Mouse (Mus musculus): ENCODE results near the gene 1700037H04Rik. TPM values are rescaled to one million over a fixed set of nuclear protein-coding genes. Genes with fewer than 3 reads are reported as not detected.

Gene 1700037H04Rik
- polyA plus RNA-seq, 1 experiment from 2014 or later, result 97.1 TPM

DNA sequence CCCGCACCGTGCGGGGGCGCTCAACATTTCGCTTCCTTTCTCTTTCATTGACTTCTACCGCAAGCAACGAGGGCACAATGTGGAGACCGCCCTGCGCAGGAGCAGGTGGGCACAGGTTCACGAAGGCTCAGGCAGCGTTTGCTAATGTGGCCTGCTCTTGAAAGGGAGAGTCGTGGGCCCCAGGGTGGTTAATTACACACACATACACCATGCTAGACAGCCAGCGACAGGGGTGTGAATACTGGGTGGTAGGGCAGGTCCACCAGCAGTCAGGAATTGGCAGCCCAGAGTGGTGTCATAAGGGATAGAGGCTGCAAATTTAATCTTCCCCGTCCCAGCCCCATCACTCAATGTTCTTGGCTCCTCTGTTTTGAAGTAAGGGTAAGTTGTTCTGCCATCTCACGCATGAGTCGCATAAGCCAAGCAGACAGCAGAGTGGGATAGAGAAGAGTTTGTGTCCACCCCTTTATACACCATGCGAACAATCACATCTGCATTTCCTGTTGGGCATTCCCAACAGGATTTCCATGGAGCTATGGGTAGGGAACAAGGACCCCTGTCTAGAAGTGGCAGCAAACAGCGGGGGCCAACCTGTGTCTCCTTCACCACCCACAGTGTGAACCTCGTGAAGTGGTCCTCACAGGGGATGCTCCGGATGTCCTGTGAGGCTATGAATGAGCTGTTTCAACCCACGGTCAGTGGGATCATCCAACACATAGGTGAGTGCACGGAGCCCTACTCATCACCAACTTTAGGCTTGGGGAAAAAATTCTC is 16.7 kb downstream of the 1700037H04Rik start:
- H3K27ac ChIP-seq (ENCODE audit: low read length), result no peak overlapping the region
- H3K36me3 ChIP-seq (ENCODE audit: control insufficient read depth, insufficient read depth), result peaks cover 12% of the 10 kb centered on the region
- no peak overlapping the region for H3K4me3 ChIP-seq (replicated peaks; ENCODE audit: low read length)
- WGBS, result 67% methylated on average over 22 of the region's 22 CpGs
- no peak overlapping the region for H3K4me2 ChIP-seq (ENCODE audit: low read length)
- no peak overlapping the region for H3K9ac ChIP-seq (replicated peaks; ENCODE audit: low read depth, low read length)
- ATAC-seq, result peak; percentile 5; the same call in 1 of the 2 replicates
- no peaks in the 10 kb centered on the region for H3K4me1 ChIP-seq (replicated peaks; ENCODE audit: control insufficient read depth, insufficient read depth, low read length)
- H3K27me3 ChIP-seq (replicated peaks; ENCODE audit: control insufficient read depth, insufficient read depth, low read length), result no peaks in the 10 kb centered on the region
- no peaks in the 10 kb centered on the region for H3K9me3 ChIP-seq (ENCODE audit: control insufficient read depth, low read length)

DNA sequence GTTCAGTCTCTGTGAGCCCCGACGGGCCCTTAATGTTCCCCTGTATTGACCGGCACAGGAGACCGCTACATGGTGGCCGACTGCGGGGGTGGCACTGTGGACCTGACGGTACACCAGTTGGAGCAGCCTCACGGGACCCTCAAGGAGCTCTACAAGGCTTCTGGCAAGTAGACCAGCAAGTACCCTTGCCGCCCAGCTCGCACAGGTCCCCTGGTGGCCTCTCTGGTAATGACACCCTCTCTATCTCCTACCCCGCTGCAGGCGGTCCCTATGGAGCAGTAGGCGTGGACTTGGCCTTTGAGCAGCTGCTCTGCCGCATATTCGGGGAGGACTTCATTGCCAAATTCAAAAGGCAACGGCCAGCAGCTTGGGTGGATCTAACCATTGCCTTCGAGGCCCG is 17.3 kb downstream of the 1700037H04Rik start:
- Histone ChIP-seq H3K4me1 (replicated peaks; ENCODE audit: control insufficient read depth, insufficient read depth, low read length) (no peaks in the 10 kb centered on the region), H3K9ac (replicated peaks; ENCODE audit: low read depth, low read length) (no peak overlapping the region), H3K9me3 (ENCODE audit: control insufficient read depth, low read length) (no peaks in the 10 kb centered on the region), H3K4me3 (replicated peaks; ENCODE audit: low read length) (no peak overlapping the region), H3K27me3 (replicated peaks; ENCODE audit: control insufficient read depth, insufficient read depth, low read length) (no peaks in the 10 kb centered on the region), H3K4me2 (ENCODE audit: low read length) (no peak overlapping the region), H3K27ac (ENCODE audit: low read length) (no peak overlapping the region), H3K36me3 (ENCODE audit: control insufficient read depth, insufficient read depth) (peaks cover 10% of the 10 kb centered on the region)
- 30% methylated on average over 18 of the region's 18 CpGs for WGBS
- peak; percentile 40; the same call in 1 of the 2 replicates for ATAC-seq

DNA sequence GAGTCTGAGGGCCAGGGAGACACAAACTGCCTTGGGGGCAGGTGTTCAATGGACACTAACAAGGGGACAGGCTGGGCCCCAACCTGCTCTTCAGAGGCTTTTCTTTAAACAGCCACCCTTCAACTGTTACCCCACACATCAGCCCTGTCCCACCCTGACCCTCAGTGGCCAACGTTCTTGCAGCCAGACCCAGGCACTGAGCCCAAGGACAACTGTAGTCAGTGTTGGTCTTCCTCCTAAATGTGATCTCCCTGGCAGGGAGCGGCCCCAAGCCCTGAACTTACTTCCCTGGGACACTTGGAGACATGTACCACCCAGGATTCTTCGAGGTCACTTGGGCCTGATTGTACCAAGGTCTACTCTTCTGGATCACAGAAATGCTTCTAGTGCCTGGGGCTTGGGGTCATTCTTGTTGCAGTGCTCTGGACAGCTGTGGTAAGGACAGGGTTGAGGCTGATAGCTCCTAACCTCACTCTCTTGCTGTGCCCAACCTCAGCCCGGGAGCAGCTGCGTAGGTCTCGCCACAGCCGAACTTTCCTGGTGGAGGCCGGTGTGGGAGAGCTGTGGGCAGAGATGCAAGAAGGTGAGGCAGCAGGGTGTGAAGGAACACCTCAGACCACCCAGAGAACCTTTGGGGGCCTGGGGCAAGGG is 18.4 kb downstream of the 1700037H04Rik start:
- Histone ChIP-seq H3K4me1 (replicated peaks; ENCODE audit: control insufficient read depth, insufficient read depth, low read length) (no peaks in the 10 kb centered on the region), H3K4me3 (replicated peaks; ENCODE audit: low read length) (no peak overlapping the region), H3K36me3 (ENCODE audit: control insufficient read depth, insufficient read depth) (peaks cover 8% of the 10 kb centered on the region; the same call in 1 of the 2 replicates), H3K27me3 (replicated peaks; ENCODE audit: control insufficient read depth, insufficient read depth, low read length) (no peaks in the 10 kb centered on the region), H3K4me2 (ENCODE audit: low read length) (no peak overlapping the region), H3K9ac (replicated peaks; ENCODE audit: low read depth, low read length) (no peak overlapping the region), H3K27ac (ENCODE audit: low read length) (no peak overlapping the region), H3K9me3 (ENCODE audit: control insufficient read depth, low read length) (no peaks in the 10 kb centered on the region)
- no peak for ATAC-seq
- WGBS, result 91% methylated on average over 8 of the region's 8 CpGs

DNA sequence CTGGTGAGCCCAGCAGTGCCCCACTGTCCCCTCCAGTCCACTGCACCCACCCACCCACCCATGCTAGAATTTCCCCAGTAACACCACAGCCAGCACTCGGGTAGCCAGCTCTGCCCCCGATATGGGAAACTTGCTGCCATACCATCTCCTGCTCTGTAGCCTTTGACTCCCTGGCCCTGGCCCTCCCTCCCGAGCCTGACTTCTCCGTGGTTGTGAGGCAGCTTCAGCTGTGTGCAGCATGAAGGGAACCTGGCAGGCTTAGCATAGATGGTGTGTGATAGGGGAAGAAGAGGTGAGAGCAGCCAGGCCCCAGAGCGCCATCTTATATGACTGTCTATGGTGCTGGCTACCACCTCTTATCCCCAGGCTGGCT is 19.4 kb downstream of the 1700037H04Rik start:
- Histone ChIP-seq H3K4me2 (ENCODE audit: low read length) (no peak overlapping the region), H3K4me3 (replicated peaks; ENCODE audit: low read length) (no peak overlapping the region), H3K9ac (replicated peaks; ENCODE audit: low read depth, low read length) (no peak overlapping the region), H3K9me3 (ENCODE audit: control insufficient read depth, low read length) (no peaks in the 10 kb centered on the region), H3K27me3 (replicated peaks; ENCODE audit: control insufficient read depth, insufficient read depth, low read length) (no peaks in the 10 kb centered on the region), H3K27ac (ENCODE audit: low read length) (no peak overlapping the region), H3K4me1 (replicated peaks; ENCODE audit: control insufficient read depth, insufficient read depth, low read length) (no peaks in the 10 kb centered on the region), H3K36me3 (ENCODE audit: control insufficient read depth, insufficient read depth) (0 out of 2 replicates have a peak, but pooled peaks cover 4% of the 10 kb centered on the region)
- ATAC-seq, result no peak
- WGBS, result 68% methylated on average over 5 of the region's 5 CpGs

DNA sequence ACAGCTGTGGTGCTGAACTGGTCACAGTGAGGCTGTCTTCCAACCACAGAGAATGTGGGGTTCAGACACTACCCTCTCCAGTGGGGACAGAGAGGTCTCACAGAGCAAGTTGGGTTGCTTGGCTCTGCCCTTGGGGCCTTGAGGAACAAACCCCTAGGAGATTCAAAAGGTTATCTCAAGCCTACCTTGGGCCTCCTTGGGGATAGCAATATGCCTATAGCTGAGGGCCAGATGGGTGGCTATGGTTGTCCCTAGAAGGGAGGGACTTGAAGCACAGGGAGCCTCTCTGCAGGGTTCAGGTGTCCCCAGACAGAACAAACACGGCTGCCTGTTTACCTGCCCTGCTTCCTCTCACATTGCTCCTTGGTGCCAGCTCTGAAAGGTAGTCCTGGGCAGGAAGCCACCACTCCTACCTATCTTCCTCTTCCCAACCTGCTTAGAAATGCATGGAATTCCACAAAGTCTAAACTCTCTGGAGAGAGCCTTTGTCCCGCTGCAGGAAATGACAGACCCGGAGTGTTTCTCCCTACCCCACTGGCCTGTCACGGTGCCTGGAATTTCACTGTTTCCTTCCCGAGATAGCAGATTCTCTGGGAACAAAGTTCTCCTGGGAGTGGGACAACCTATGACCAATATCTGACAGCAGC is 19.9 kb downstream of the 1700037H04Rik start:
- no peak for ATAC-seq
- no peaks in the 10 kb centered on the region for H3K27me3 ChIP-seq (replicated peaks; ENCODE audit: control insufficient read depth, insufficient read depth, low read length)
- no peak overlapping the region for H3K9ac ChIP-seq (replicated peaks; ENCODE audit: low read depth, low read length)
- H3K4me1 ChIP-seq (replicated peaks; ENCODE audit: control insufficient read depth, insufficient read depth, low read length), result no peaks in the 10 kb centered on the region
- H3K4me3 ChIP-seq (replicated peaks; ENCODE audit: low read length), result no peak overlapping the region
- 66% methylated on average over 5 of the region's 5 CpGs for WGBS
- no peak overlapping the region for H3K4me2 ChIP-seq (ENCODE audit: low read length)
- H3K9me3 ChIP-seq (ENCODE audit: control insufficient read depth, low read length), result no peaks in the 10 kb centered on the region
- H3K36me3 ChIP-seq (ENCODE audit: control insufficient read depth, insufficient read depth), result 0 out of 2 replicates have a peak, but pooled peaks cover 4% of the 10 kb centered on the region
- no peak overlapping the region for H3K27ac ChIP-seq (ENCODE audit: low read length)

DNA sequence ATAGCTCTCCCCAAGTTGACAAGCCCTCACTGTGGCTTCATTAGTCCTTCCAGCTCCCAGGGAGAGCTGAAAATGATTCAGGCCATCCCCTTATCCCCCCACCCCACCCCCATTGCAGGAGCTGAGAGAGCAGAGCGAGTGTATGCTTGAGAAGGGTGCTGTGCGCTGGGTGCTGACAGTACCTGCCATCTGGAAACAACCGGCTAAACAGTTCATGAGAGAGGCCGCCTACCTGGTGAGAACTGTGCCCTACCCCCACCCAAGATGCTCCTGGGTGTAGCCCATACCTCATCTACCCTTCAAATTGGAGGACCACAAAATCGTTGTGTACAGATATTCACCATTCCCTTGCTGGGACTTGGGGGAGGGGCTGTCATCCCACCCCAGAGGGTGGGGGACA is 20.6 kb downstream of the 1700037H04Rik start:
- H3K36me3 ChIP-seq (ENCODE audit: control insufficient read depth, insufficient read depth), result 0 out of 2 replicates have a peak, but pooled peaks cover 4% of the 10 kb centered on the region

DNA sequence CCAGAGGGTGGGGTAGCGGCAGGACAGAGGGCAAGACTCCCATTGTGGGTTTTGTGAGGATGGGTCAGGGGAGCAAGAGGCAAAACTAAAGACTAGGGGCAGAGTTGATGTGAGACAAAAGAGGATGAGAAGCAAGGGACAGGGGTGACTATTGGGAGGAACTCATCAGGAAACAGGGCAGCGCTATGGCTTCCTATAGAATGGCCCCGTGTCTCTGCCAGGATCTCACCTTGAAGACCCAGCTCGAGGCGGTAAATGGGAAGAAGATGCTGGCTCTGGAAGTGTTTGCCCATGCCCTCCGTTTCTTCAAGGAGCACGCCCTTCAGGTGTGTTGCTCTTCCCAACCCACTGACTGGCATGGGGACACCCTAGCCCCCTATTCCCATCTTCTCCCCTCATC is 21.1 kb downstream of the 1700037H04Rik start:
- no peak overlapping the region for H3K9ac ChIP-seq (replicated peaks; ENCODE audit: low read depth, low read length)
- no peak overlapping the region for H3K4me2 ChIP-seq (ENCODE audit: low read length)
- no peak overlapping the region for H3K27ac ChIP-seq (ENCODE audit: low read length)
- H3K4me3 ChIP-seq (replicated peaks; ENCODE audit: low read length), result no peak overlapping the region
- ATAC-seq, result no peak
- no peaks in the 10 kb centered on the region for H3K9me3 ChIP-seq (ENCODE audit: control insufficient read depth, low read length)
- 92% methylated on average over 7 of the region's 7 CpGs for WGBS
- 0 out of 2 replicates have a peak, but pooled peaks cover 4% of the 10 kb centered on the region for H3K36me3 ChIP-seq (ENCODE audit: control insufficient read depth, insufficient read depth)
- no peaks in the 10 kb centered on the region for H3K4me1 ChIP-seq (replicated peaks; ENCODE audit: control insufficient read depth, insufficient read depth, low read length)
- no peaks in the 10 kb centered on the region for H3K27me3 ChIP-seq (replicated peaks; ENCODE audit: control insufficient read depth, insufficient read depth, low read length)

More for the DNA sequence above, 20.6 kb downstream of the 1700037H04Rik start:
- no peaks in the 10 kb centered on the region for H3K4me1 ChIP-seq (replicated peaks; ENCODE audit: control insufficient read depth, insufficient read depth, low read length)
- H3K27me3 ChIP-seq (replicated peaks; ENCODE audit: control insufficient read depth, insufficient read depth, low read length), result no peaks in the 10 kb centered on the region
- no peak overlapping the region for H3K4me3 ChIP-seq (replicated peaks; ENCODE audit: low read length)
- ATAC-seq, result no peak
- H3K9ac ChIP-seq (replicated peaks; ENCODE audit: low read depth, low read length), result no peak overlapping the region
- WGBS, result 89% methylated on average over 5 of the region's 5 CpGs
- no peaks in the 10 kb centered on the region for H3K9me3 ChIP-seq (ENCODE audit: control insufficient read depth, low read length)
- no peak overlapping the region for H3K4me2 ChIP-seq (ENCODE audit: low read length)
- no peak overlapping the region for H3K27ac ChIP-seq (ENCODE audit: low read length)

DNA sequence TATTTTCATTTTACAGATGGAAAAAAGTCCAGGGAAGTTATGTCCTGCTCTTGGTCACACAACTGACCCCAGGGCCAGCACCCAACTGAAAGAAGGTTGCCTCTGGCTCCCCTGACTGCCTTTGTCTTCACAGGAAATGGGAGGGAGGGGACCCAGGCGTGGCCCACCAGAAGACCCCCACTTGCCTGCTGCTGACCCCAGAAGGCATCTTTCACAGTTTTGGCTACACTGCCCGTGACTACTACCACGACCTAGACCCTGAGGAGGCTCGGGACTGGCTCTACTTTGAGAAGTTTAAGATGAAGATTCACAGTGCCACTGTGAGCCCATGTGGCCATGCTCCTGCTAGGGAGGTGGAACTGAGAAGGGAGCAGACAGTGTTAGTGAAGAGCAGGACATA is 21.6 kb downstream of the 1700037H04Rik start:
- H3K27ac ChIP-seq (ENCODE audit: low read length), result no peak overlapping the region
- H3K9me3 ChIP-seq (ENCODE audit: control insufficient read depth, low read length), result no peaks in the 10 kb centered on the region
- no peak overlapping the region for H3K4me2 ChIP-seq (ENCODE audit: low read length)
- no peaks in the 10 kb centered on the region for H3K36me3 ChIP-seq (ENCODE audit: control insufficient read depth, insufficient read depth)
- no peak overlapping the region for H3K9ac ChIP-seq (replicated peaks; ENCODE audit: low read depth, low read length)
- 82% methylated on average over 4 of the region's 4 CpGs for WGBS
- H3K4me1 ChIP-seq (replicated peaks; ENCODE audit: control insufficient read depth, insufficient read depth, low read length), result no peaks in the 10 kb centered on the region
- ATAC-seq, result no peak
- H3K27me3 ChIP-seq (replicated peaks; ENCODE audit: control insufficient read depth, insufficient read depth, low read length), result no peaks in the 10 kb centered on the region
- no peak overlapping the region for H3K4me3 ChIP-seq (replicated peaks; ENCODE audit: low read length)

DNA sequence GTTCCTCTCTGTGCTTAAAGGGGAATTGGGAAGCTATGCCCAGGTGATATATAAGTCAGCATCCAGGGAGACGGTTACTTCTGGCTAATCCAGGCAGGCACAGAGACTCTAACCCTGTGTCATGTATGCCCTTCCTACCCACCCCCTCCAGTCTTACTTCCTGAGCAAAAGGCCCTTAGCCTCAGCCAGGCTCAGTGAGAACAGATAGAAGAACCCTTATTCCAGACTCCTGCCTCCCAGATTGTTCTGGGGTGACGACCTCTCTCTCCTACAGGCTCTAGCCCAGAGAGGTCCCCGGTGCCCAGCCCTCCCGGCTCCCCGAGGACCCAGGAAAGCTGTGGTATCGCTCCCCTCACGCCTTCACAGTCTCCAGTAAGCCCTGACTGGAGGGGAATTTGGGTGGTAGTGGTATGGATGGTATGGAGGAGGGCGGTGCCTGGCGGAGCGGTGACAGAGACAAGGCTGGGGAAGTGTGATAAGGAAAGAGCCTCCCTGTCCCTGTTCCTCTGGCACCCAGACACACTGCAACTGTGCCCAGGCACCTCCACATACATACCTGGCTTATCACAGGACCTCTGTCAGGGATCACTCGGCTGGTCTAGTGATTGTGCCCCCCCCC is 24.3 kb downstream of the 1700037H04Rik start:
- no peak overlapping the region for H3K9ac ChIP-seq (replicated peaks; ENCODE audit: low read depth, low read length)
- no peak overlapping the region for H3K4me2 ChIP-seq (ENCODE audit: low read length)
- H3K36me3 ChIP-seq (ENCODE audit: control insufficient read depth, insufficient read depth), result no peaks in the 10 kb centered on the region
- H3K27me3 ChIP-seq (replicated peaks; ENCODE audit: control insufficient read depth, insufficient read depth, low read length), result no peaks in the 10 kb centered on the region
- ATAC-seq, result no peak
- H3K9me3 ChIP-seq (ENCODE audit: control insufficient read depth, low read length), result no peaks in the 10 kb centered on the region
- H3K4me1 ChIP-seq (replicated peaks; ENCODE audit: control insufficient read depth, insufficient read depth, low read length), result no peaks in the 10 kb centered on the region
- H3K27ac ChIP-seq (ENCODE audit: low read length), result no peak overlapping the region
- 84% methylated on average over 11 of the region's 11 CpGs for WGBS
- H3K4me3 ChIP-seq (replicated peaks; ENCODE audit: low read length), result no peak overlapping the region
